Mouse (Mus musculus): Measurements from ENCODE around the gene Hbq1a. TPM values are rescaled to one million over a fixed set of nuclear protein-coding genes. Genes with fewer than 3 reads are reported as not detected.
A peak's percentile ranks its signal among the peaks of the same experiment; 100 is the strongest.

The Hbq1a gene
- total RNA-seq, 2 experiments from 2014 or later: 21.0 to 28.2 TPM

DNA sequence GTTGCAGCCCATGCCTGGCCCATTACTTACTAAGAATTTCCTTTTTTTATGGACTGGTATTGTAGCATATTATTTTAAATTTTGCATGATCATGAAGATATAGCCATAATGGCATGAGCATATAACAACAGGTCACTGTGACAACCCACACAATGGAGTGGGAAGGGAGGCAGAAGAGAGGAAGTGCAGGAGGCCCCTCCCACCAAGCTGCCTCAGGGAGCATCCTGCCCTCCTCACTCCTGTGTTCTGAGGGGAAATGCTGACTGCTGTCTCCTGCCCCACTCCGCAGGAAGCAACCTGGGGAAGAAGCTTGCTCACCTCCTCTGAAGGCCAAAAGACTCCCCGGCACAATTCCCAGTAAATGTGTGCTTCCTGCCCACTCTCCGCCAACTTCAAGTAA is 10.1 kb downstream of the Hbq1a start:
- ATAC-seq (replicated peaks; ENCODE audit: low FRiP score, poor library complexity, severe bottlenecking): no peak

DNA sequence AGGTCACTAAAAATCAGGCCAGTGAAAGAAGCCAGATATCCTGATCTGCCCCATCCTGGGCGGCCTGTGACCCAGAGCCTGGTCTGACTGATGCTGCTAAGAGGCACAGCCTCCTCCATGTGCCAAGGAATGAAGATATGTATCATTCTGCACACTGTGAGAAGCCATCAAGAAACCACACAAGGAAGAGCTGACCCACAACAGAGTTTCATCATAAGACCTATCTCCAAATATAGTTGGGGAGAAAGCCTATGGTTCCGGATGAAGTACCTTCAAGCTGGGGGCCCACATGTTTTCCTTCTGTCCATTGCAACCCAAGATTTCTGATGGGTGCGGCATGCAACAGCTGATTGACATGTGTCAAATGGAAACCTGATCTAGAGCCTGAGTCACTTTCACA is 16.1 kb downstream of the Hbq1a start:
- ATAC-seq (replicated peaks; ENCODE audit: low FRiP score, poor library complexity, severe bottlenecking): no peak

DNA sequence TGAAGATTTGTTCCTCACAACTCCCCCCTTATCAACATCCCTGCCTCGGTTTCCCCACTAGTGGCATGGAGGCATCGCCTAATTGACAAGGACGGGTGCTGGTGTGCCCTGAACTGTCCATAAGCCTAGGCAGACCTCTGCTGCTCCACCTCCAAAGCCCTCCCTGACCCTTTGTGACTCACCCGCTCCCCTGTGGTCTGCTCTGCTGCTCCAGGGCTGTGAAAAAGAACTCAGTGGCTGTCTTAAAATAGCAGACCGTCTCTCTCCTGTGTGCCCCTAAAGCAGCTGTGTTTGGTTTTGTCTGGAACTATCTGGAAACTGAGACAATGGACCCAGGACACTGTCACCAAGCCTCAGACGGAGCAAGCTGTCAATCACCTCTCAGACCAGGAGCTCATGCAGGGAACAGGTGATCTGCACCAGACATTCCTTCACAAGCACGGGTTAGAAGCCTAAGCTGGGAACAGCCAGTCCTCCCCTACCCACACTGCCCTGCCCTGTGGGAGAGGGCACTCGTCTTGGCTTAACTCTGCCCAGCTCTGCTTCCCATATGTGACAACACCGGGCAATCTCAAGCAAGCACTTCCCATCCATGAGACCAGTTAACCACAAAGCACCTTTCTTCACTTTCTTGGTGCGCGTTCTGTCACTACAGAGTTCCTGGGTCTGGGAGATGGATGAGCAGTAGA is 20.8 kb downstream of the Hbq1a start:
- ATAC-seq (replicated peaks; ENCODE audit: low FRiP score, poor library complexity, severe bottlenecking): peak; percentile 8; the same call in 1 of the 2 replicates

DNA sequence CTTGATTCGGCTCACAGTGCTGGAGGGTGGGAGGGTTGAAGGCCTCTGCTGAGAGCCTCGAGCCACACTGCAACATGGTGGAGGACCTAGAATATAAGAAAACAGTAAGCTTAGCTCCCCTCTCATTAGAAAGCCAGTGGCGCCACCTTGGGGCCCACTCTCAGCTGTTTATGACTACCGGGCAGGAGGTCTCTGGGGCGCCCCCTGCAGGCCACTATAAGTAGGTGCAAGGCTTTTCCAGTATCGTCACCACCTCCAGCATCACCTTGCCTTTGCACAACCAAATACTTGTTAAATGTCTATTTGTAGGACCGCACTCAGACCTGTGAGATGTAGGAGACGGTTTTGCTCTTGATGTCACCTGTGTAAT is 21.3 kb downstream of the Hbq1a start:
- ATAC-seq (replicated peaks; ENCODE audit: low FRiP score, poor library complexity, severe bottlenecking): peak; percentile 83

DNA sequence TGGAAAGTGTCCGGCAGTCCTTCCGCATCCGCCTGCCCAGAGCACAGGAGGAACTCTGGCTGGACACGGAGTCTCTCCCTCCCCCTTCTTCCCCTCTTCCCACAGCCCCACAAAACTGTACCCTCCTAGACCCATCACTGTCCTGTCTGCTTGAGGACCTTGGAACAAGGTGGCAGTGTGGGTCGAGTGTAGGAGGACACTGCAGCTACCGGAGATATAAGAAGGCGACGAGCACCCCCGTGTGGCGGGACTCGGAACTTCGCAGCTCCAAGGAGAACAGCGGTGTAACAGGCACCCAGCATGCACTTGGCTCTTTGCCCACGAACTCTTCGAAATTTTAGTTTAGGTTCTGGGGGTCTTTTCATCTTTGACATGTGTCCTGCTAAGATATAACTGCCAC is 24.7 kb downstream of the Hbq1a start:
- peak; percentile 85 for ATAC-seq (replicated peaks; ENCODE audit: low FRiP score, poor library complexity, severe bottlenecking)

DNA sequence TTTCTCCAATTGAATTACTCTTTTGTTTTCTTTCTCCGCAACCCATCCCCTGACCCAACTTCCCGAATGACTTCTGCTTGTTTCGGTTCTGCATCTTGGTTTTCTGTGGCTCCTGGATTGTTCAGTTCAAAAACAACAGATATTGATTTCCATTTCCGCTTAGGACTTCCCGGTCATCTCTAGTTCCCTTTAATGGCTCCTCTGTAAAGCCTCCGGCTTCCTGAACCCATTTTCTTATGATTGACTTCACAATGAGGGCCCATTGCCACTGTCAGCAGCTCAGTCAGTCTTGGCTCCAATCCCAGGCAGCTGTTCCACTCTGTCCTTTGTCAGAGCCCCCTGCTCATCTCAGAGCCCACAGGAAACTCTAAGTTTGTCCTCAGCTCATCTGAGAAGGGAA is 31.2 kb downstream of the Hbq1a start:
- ATAC-seq (replicated peaks; ENCODE audit: low FRiP score, poor library complexity, severe bottlenecking): no peak

DNA sequence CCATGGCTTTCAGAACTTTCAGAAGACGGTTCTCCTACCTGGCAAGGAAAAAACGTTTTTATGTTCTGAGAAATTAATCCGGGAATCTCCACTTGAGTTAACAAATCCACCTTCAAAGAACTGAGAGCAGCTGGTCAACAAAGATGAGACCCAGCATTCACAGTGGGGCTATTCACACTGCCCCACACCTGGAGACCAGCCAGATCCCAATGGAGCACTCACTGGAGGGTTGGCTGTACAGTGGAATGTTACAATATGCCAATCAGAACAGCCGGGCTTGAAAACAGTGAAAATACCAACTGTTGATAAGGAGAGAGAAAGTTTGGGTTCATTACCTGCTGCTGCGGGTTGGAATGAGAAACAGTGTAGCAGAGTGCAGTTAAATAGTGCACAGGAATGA is 32.0 kb downstream of the Hbq1a start:
- no peak for ATAC-seq (replicated peaks; ENCODE audit: low FRiP score, poor library complexity, severe bottlenecking)

DNA sequence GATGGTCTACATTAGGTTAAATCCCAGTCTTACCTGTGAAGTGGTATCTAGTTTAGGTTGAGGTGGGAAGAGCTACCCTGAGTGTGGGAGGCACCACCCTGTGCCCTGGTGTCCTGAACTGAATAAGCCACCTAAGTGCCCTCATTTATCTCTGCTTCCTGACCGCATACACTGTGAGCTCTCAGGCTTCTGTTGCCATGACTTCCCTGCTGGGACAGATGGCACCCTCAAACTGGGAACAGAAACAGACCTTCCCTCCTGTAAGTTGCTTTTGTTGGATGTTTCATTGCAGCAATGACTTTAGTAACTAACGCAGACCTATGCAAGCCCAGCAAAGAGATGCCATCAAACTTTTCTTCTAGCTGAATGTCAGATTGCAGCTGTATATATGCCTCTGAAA is 33.4 kb downstream of the Hbq1a start:
- no peak; the same call in 1 of the 2 replicates for ATAC-seq (replicated peaks; ENCODE audit: low FRiP score, poor library complexity, severe bottlenecking)

DNA sequence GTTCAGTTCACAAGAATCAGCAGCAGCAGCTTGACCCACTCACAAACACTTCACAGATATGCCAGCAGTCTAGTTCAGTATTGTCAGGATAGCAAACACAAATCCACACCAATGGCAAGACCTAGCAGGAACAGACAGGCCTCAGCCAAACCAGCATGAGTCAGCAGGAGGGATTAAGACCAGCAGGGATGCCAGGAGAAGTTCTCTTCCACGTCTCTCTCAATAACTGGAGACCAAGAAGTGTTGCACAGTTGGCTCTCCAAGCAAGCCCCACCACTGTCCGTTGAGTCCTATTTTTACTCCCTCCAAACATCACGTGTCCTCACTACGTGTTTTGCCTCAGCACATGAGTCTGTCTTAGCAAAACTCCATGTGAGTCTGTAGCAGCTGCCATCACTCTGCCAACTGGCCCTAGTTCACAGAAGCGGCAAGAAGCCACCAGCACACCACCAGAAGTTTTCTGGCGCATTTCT is 36.6 kb downstream of the Hbq1a start:
- ATAC-seq (replicated peaks; ENCODE audit: low FRiP score, poor library complexity, severe bottlenecking): no peak

DNA sequence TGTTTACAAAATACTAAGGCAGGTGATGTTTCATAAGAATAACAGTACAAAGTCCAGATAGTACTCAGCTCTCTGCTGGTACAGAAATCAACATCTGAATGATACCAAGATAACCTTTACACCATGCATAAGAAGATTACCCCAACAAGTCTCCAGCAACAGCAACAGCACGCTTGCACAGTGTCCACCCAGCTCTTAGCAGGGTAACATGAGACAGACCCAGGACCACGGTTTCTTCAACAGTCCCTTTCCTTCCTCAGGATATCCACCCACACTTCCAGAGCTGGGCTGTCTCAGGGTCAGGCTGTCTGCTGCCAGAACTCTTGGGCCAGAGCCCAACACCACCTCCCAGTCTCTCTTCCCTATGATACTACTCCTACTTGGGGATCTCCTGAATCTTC is 39.3 kb downstream of the Hbq1a start:
- no peak for ATAC-seq (replicated peaks; ENCODE audit: low FRiP score, poor library complexity, severe bottlenecking)

DNA sequence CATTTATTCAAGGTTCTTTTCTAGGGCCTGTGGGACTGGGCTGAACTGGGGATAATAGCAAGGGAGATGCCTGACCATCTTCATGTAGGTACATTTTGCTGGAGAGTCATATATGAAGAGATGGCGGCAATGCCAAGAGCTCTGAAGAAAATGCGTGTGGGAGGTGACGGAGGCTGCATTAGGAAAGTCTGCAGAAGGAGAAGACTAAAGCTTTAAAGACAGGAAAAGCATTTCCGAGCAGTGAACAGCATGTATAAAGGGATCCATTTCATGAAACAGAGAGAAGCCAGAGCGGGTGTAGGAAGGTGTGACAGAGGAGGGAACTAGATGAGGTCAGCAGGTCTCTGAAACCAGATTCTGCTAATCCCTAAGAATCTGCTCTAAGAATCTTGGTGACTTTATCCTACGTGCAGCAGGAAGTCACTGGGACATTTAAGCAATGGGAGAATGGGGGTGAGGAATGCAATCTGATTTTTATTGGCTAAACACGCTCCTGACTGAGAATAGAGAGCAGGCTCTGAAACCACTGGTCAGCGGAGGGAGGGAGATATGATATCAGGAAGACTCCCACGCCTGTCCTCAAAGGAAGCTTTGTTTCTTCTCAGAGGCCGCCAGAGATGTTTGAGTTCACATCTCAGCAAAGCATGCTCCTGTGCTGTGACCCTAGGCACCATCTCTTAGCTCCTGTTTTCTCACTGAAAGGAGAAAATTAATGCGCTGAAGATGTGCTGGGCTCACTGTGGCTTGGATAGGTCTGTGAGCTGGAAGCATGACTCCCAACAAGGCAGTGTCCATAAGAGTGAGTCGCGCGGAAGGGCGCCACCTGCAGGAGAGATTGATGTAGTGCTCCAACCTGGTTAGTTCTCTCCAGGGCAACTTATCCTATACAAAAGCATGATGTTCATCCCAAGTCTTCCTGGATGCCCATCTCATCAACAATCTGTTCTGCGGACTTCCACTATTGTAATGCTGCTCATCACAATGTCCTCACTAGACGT is 40.9 kb downstream of the Hbq1a start:
- peak; percentile 67 for ATAC-seq (replicated peaks; ENCODE audit: low FRiP score, poor library complexity, severe bottlenecking)

DNA sequence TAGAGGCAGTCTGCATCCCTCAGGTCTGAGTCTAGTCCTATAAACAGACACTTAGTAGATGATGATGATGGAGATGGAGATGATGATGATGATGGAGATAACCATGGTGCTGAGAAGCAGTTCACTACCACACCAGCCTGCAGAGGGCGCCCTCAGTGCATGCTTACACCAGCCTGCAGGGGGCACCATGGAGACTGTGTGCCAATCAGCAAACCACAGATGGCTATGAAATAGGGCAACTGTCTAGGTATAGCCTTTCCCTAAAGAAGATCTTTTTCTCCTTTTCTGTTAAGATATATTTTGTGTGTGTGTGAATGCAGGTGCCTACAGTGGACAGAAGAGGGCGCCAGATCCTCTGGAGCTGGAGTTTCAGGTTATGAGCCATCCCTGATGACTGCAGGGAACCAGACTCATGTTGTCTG is 42.9 kb downstream of the Hbq1a start:
- ATAC-seq (replicated peaks; ENCODE audit: low FRiP score, poor library complexity, severe bottlenecking): peak; percentile 41; the same call in 1 of the 2 replicates

DNA sequence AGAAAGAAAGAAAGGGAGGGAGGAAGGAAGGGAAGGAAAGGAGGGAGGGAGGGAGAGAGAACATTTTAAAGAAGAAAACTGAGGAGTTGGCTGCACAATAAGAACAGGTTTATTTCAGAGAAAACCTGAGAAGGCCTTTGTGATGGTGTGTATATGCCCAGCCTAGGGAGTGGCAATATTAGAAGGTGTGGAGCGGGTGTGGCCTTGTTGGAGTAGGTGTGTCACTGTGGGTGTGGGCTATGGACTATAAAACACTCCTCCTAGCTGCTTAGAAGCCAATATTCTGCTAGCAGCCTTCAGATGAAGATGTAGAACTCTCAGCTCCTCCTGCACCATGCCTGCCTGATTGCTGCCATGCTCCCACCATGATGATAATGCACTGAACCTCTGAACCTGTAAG is 43.5 kb downstream of the Hbq1a start:
- ATAC-seq (replicated peaks; ENCODE audit: low FRiP score, poor library complexity, severe bottlenecking): no peak

DNA sequence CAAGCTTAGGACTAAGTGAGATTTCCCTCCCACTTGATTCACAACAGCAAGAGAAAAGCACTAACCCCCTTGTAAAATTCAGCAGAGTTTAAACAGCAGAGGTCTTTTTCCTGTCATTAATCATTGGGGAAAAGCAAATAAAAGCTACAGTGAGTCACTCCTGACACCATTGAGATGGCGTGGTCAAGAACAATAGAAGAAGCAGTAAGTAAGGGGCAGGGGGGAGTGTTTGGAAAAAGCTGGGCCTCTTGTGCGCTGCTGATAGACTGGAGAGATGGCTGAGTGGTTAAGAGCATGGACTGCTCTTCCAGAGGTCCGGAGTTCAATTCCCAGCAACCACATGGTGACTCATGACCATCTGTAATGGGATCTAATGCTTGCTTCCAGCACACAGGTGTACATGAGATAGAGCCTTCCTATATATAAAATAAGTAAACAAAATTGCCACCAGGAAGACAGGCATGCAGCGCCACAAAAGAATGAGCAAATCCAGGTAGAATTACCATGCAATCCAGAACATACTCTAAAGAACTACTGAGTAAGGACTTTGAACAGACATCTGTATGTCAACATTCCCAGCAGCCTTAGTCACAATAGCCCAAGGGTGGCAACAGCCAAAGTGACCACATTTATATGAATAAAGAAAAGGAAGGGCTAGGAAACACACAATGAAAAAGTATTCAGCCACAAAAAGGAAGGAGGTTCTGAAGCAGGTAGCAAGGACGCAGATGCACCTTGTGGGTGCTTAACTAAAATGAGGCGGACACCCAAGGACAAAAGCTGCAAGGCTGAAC is 45.8 kb downstream of the Hbq1a start:
- no peak for ATAC-seq (replicated peaks; ENCODE audit: low FRiP score, poor library complexity, severe bottlenecking)

DNA sequence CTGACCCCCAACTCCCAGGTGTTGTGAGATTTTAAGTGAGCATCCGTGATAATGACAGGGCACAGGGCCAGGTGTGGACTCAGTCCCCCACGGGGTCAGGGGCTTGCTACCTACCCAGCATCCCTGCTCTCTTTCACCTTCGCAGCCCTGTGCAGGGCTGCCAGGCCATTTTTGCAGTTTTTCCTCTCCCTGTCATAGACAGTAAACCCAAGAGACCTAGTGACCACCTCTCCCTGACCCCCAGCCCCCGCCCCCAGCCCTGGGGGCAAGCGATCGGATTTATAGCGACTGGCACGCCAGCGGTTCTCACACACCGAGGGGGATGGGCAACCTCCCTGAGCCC is 47.4 kb downstream of the Hbq1a start:
- ATAC-seq (replicated peaks; ENCODE audit: low FRiP score, poor library complexity, severe bottlenecking): no peak

DNA sequence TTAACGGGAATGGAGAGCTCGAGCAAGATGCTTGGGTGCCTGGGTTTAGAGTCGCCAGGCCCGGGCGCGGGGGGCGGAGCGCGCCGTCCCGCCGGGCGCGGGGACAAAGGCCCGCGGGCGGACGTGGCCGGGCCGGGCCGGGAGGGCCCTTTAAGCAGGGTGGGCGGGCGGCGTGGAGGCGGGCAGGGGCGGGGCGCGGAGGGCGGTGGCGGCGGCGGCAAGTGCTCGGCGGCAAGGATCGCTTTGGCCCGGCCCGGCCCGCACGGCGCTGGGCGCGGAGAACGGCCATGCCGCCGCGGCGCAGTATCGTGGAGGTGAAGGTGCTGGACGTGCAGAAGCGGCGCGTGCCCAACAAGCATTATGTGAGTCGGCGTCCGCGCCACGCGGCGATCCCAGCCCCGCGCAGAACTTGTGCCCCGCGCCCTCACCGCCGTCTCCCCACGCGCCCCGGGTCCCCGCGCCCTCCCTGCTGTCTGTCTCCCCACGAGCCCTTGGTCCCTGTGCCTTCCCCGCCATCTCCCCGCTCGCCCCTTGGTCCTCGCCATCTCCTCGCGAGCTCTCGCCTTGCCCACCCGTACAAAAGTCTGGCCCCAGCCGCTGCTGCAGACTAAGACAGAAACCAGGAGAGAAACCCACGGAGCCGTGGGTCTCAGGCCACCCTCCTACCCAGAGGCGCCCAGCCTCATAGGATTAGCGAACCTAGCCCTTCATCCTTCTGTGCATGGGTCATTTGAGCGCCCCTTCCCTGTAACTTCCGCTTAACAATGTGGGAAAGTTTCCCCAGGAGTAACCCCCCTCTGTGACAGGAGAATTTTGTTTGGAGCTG is 48.0 kb downstream of the Hbq1a start, which contains the start of gene Sh3pxd2b:
Gene Sh3pxd2b, plus strand, starts transcription at position 214 of the 826 bp plus-strand sequence.
- no peak for ATAC-seq (replicated peaks; ENCODE audit: low FRiP score, poor library complexity, severe bottlenecking)

DNA sequence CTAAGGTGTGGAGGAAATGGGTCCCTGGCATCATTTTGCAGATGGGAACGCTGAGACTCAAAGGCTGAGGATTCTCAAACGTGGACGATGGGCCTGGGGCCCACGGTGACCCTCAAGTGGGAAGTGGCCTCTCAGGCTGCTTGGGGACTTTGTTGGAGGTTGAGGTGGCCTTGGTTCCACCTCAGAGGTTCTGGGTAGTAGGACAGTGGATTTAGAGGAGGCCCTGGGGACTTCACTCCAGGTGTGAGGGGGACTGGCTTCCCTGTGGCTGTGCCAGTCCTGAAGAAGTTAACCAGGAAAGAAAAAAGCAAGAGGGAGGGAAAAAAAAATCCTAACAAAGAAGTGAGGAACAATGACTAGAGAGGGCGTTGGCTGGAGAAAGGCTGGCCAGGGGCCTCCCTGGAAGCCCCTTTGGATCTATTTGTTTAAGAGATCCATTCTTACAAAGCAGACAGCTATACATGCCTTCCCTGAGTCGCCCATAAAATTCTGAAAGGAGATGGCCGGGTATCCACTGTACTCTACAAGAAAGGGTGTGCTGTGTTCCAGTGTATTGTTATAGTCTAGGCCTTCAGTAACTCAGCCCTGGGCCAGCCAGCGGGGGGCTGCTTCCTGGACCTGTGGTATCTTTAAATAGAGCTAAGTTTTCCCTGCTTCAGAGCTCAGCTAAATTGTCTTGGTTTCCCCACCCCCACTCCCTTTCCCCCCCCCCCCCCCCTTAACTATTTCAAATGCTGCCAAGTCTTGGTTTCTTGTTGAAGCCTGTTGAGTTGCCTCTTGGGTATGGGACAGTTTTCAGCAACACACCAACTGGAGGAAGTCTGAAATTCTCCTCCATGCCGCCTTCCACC is 48.8 kb downstream of the Hbq1a start:
- no peak for ATAC-seq (replicated peaks; ENCODE audit: low FRiP score, poor library complexity, severe bottlenecking)

DNA sequence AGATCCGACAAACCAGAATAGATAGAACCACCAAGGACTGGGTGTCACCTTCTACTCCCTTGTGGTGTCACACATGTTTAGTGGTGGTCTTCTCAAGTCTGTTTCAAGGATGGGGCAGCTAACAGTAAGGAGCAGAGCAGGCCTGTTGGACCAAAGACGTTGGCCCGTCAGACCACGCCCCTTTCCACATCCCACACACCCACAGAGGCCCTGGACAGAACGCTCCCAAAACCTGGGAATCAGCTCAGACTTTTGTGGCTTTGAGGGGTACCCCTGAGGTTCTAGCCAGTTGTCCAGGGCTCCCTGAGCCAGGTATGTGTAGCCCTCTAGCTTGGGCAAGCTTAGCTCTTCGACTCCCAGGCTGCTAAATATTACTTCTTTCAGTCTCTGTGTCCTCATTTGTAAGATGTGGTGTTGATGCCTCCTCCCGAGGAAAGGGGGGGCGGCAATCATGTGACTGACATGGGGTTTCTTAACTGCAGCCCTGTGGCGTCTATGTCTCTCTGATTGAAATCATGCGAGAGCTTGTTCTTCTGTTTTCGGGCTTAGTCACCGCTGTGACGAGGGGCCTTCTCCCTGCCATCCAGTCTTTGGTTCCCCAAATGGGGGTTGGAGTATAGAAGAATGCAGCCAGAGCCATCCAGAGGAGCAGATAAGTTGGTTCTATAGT is 49.5 kb downstream of the Hbq1a start:
- ATAC-seq (replicated peaks; ENCODE audit: low FRiP score, poor library complexity, severe bottlenecking): no peak
